Mouse (Mus musculus) lung, postnatal 0 days (tissue): Measurements from ENCODE around the gene Actbl2.

Source experiments
- CTCF ChIP-seq: IDR thresholded peaks from 2 replicates; pipeline ENCODE4 v1.5.1; 2016; ENCODE audit warnings: antibody characterized with exemption, mild to moderate bottlenecking
- EP300 ChIP-seq: IDR thresholded peaks from 2 replicates; pipeline ENCODE4 v1.6.1; 2016; ENCODE audit warnings: antibody characterized with exemption, mild to moderate bottlenecking, control low read depth

- no peak for TF ChIP-seq EP300
- TF ChIP-seq CTCF: no peak
Observed at GRCm38 (mm10) chr13:111268992-111269391, 14.2 kb downstream of the Actbl2 start.
